Mouse (Mus musculus) cortical plate, adult 2 months (tissue): ENCODE data around the gene Draxin. TPM values are rescaled to one million over a fixed set of nuclear protein-coding genes. Genes with fewer than 3 reads are reported as not detected.
"Not testable (repeated sequence)": the region's sequence is repeated elsewhere in the genome, so short reads cannot be mapped to it uniquely, and the experiment has no call there.

ENCODE experiments used
- H3K27ac ChIP-seq: fragments of 200-500 bp; 2 replicates; pipeline ENCODE4 v1.5.1; 2012; ENCODE audit warnings: low read length, control low read depth, inconsistent platforms; ENCODE audit not compliant: insufficient read depth
- H3K4me1 ChIP-seq: fragments of 200-500 bp; 2 replicates; pipeline ENCODE4 v1.6.1; 2011; ENCODE audit warnings: low read length; ENCODE audit not compliant: control insufficient read depth, insufficient read depth
- H3K4me3 ChIP-seq: fragments of 200-500 bp; 2 replicates; pipeline ENCODE4 v1.5.1; 2011; ENCODE audit warnings: mild to moderate bottlenecking, low read length, control low read depth; ENCODE audit not compliant: insufficient read depth
- CTCF ChIP-seq: fragments of 200-500 bp; IDR thresholded peaks from 2 replicates; pipeline ENCODE4 v1.5.1; 2011; ENCODE audit warnings: mild to moderate bottlenecking, control low read depth, low read length; ENCODE audit not compliant: insufficient read depth; ENCODE audit errors: extremely low read depth
- POLR2A ChIP-seq: fragments of 200-500 bp; IDR thresholded peaks from 2 replicates; pipeline ENCODE4 v1.6.1; 2011; ENCODE audit warnings: mild to moderate bottlenecking, low read length, control low read depth; ENCODE audit not compliant: insufficient read depth; ENCODE audit errors: extremely low read depth
- polyA plus RNA-seq: library from polyadenylated mRNA; depleted of rRNA; stranded (reverse); fragments of >200 nt; gene quantifications from 2 replicates; pipeline ENCODE4 v1.2.3, GENCODE M21; 2012; rRNA removed

Draxin gene
- 0.42 and 0.45 TPM in 2 replicates for polyA plus RNA-seq

DNA sequence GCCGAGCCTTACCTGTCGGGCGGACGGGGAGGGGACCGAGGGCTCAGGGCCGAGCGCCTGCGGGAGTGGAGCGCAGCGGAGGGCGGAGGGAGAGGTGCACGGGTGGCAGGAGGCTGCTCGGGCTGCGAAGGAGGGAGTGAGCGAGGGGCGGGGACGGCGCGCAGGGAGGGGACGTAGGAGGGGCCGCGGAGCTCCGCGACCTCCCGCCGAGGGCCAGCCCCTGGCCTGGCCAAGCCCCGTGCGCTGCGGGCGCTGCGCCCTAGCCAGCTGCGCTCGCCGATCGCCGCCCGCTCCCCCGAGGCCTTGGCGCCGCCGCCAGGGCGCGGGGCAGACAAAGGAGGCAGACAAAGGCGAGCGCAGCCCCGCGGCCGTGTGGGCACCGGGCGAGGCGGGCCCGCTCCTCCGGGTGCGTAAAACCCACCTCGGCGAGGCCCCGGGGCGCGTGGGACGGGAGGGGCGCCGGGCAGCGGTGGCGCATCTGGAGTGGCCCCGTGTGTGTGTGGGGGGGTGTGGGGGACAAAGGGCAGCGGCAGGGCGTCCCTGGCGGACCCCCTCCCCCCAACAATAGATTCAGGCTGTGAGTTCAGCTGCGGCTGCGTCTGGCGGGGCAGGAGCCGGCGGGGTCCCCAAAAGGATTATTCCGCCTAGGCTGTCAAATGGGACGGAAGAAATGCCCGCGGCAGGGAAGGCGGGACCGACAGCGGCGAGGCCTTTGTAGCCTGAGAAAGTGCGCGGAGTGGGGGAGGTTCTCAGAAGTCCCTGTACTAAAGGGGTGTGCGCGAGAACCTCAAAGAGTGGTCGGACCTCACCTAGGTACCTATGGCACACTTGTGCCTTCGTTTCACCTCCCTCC, at the start of gene Draxin:
Gene Draxin, minus strand, starts transcription at position 138 of the 853 bp plus-strand sequence.
- TF ChIP-seq POLR2A (no peak), CTCF (no peak)
- no peak within 1 kb of the TSS for H3K27ac ChIP-seq
- peak within 1 kb of the TSS; percentile 31 for H3K4me3 ChIP-seq
- H3K4me1 ChIP-seq = no peaks in the 10 kb centered on the region

DNA sequence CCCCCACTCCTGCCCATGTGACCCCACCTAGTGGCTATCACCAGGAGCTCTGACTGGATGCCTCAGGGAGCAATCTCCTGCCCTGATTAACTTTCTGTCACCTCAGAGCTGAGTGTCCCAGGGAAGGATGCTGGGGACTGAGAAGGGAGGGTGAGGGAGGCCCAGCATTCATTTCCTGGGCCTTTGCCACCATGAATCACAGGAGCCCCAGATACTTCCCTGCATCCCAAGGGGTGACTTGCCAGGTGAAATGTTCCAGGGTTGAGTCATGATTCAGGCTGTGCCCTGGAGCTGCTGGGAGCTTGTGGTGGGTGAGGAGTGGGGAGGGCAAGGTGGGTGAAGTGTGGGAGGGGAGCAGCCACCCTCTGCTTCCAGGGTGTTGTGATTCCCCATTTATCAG, 47.2 kb upstream of the Draxin start:
- H3K27ac ChIP-seq = no peak overlapping the region
- H3K4me3 ChIP-seq = no peak overlapping the region
- TF ChIP-seq POLR2A (no peak), CTCF (no peak)
- no peaks in the 10 kb centered on the region for H3K4me1 ChIP-seq

DNA sequence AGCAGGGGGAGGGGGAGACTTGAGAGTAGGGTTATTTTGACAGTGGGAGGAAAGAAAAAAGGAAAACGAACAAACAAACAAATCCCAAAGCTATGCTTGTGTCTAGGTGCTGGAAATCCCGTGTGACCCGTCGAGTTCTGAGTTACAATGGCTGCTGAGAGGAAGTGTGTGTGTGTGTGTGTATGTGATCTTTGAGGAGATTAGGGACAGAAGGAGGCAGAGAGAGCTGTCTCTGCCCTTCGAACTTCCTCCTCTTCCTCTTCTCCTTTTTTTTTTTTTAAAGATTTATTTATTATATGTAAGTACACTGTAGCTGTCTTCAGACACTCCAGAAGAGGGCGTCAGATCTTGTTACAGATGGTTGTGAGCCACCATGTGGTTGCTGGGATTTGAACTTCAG, 46.1 kb upstream of the Draxin start:
- H3K4me3 ChIP-seq, H3K4me1 ChIP-seq, H3K27ac ChIP-seq: not testable (repeated sequence)

DNA sequence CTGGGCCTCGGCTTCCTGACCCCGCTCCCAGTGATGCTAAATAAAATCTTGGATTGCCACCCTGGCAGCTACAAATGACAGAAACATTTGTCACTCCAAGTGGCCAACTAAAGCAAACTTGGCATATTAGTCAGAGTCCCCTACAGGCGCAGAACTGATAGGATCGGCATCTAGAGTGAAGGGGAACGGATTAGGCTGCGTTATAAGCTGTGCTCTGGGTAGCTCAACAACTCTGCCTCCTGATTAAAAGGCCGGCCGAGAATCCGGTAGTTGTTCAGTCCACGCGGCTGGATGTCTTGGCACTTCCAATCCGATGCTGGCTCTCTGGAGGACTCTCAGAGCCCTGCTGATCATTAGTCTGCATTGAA, 44.0 kb upstream of the Draxin start:
- Histone ChIP-seq H3K27ac (no peak overlapping the region), H3K4me3 (peak overlapping the region; percentile 14; the same call in 1 of the 2 replicates), H3K4me1 (no peaks in the 10 kb centered on the region)
- TF ChIP-seq CTCF (no peak), POLR2A (no peak)

DNA sequence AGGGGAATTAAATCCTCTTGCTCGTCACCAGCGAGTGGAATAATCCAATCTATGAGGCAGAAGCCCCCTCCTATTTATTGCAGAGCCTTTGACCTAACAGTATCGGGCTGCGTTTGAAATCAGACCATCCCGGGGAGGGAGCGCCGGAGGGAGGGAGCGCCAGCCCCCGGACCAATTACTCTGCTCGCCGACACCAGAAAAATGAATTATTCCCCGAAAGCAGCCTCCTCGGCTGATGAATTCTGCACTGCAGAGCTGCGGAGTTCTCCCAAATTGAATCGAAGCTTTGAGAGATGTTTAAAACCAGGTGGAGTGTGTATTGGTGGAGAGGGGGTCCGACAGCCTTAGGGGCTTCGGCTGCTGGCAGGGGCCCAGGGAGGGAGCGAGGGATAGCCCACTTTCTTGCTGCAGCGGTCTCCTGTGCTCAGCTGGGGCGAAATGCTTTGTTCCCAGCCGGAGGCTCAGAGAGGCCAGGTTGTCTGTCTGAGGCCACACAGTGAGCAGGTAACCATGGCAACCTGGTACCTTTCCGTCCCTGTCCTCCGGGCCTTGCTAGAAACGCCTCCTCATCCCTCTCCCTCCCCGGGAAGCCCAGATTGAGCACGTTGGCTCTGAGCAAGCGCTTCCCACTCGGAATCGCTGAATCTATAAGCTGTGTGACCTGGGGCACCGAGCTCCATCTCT, 43.5 kb upstream of the Draxin start:
- peak overlapping the region; percentile 20 for H3K27ac ChIP-seq
- peak overlapping the region; percentile 14; the same call in 1 of the 2 replicates for H3K4me3 ChIP-seq
- TF ChIP-seq POLR2A = no peak
- no peak for TF ChIP-seq CTCF
- no peaks in the 10 kb centered on the region for H3K4me1 ChIP-seq

DNA sequence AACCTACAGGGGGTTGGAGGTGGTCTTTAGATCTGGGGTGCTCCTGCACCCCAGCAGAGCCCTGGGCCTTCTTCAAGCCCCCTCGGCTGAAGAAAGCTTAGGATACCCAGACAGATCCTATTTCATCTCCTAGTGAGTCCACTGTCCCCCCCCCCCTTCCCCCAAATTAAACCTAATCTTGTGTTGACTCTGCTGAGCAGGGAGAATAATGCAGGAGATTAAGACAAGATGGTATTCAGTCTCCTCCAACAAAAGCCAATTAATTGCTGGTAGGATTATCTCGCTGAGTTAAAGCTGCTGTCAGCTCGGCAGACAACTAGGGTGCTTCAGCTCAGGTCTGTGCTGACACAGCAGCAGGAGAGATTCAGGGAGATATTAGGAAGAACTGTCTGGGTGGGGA, 40.8 kb upstream of the Draxin start:
- Histone ChIP-seq H3K4me3 (no peak overlapping the region), H3K4me1 (no peaks in the 10 kb centered on the region), H3K27ac (no peak overlapping the region)
- TF ChIP-seq POLR2A (no peak), CTCF (no peak)

DNA sequence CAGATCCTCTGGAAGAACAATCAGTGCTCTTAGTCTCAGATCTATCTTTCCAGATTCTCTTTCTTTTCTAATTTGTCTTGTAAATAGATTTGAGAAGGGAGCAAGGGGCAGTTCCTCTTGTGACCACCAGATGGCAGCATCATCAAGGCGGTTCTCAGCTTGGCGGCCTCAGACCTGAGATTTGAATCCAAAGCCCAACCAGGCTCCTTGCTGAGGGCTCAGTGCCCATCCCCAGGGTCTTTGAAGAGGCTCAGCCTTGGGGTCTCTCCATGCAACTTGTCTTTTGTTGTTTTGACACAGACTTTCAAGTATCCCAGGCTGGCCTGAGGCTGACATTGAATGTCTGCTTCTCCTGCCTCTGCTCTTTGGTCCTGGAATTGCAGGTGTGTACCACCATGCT, 40.3 kb upstream of the Draxin start:
- H3K4me3 ChIP-seq = no peak overlapping the region
- no peak overlapping the region for H3K27ac ChIP-seq
- H3K4me1 ChIP-seq = 0 out of 2 replicates have a peak, but pooled peaks cover 2% of the 10 kb centered on the region
- TF ChIP-seq POLR2A (no peak), CTCF (peak; percentile 97)

DNA sequence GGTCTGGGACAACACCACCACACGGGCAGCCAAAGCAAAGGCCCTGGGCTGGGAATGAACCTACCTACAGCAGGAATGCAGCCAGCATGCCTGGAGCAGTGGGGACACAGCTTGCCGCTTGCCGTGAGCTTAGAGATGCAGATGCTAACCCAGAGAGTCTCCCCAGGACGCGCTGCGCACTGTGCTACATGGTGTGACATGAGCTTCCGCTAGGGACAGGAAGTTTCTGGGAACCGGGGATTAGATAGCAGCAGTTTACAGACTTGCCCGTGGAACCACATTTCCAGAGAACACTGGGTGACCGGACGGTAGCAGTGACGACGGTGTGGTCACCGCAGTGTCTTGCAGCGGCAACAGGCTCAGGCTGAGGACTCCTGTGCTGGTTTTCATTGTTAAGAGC, 39.1 kb upstream of the Draxin start:
- Histone ChIP-seq H3K27ac (no peak overlapping the region), H3K4me1 (0 out of 2 replicates have a peak, but pooled peaks cover 2% of the 10 kb centered on the region), H3K4me3 (no peak overlapping the region)
- TF ChIP-seq POLR2A = no peak
- no peak for TF ChIP-seq CTCF

DNA sequence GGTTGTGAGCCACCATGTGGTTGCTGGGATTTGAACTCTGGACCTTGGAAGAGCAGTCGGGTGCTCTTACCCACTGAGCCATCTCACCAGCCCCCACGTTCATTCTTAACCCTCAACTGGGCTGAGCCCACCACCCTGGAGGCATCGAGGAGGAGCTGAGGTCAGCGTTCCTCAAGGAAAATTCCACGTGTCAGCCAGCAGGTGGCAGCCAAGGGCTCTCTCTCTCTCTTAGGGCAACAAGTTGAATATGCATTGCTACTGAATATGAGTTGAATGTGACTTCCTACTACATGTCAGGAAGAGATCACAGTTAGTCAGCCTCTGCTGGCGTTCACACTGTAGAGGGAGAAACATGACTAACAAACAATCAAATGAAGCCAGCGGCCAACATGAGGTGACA, 37.8 kb upstream of the Draxin start:
- Histone ChIP-seq H3K4me1 (0 out of 2 replicates have a peak, but pooled peaks cover 2% of the 10 kb centered on the region), H3K27ac (no peak overlapping the region), H3K4me3 (no peak overlapping the region)
- TF ChIP-seq POLR2A = no peak
- peak; percentile 79 for TF ChIP-seq CTCF

DNA sequence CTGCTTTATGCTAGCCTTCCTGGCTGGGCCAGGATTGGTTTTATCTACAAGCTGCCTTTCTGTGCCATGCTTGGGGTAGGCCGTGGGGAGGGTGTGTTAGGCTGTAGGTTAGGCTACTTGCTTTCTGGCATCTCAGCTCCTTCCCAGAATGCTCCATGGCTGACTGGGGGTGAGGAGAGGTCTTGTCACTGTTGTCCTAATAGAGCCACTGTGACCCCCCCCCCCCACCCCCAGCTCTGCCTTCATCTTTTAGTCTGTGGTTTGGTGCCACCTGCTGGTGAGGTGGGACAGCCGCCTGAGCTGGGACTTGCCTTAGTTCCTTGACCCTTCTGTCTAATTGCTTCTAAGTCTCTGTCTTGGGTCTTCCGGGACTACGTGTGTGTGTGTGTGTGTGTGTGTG, 36.5 kb upstream of the Draxin start:
- TF ChIP-seq POLR2A (no peak), CTCF (peak; percentile 56)
- H3K27ac ChIP-seq = peak overlapping the region; percentile 69

More for the DNA sequence above, 36.5 kb upstream of the Draxin start:
- H3K4me3 ChIP-seq = no peak overlapping the region
- H3K4me1 ChIP-seq = 0 out of 2 replicates have a peak, but pooled peaks cover 2% of the 10 kb centered on the region
